Mouse (Mus musculus) left cerebral cortex, postnatal 14 days (tissue): Measurements from ENCODE around the gene Trim66. TPM values are rescaled to one million over a fixed set of nuclear protein-coding genes. Genes with fewer than 3 reads are reported as not detected.

Experiments used
- DNase-seq, 2 experiments: peaks; one replicate each; pipeline ENCODE4 v3.0.0; 2021 to 2022; ENCODE audit warnings: low spot score in 2 of 2, mixed read lengths in 1 of 2
- intact Hi-C: fragments of 180-260 bp; cut with DNase I; formaldehyde crosslinking; loops from one replicate; pipeline ENCODE4 v1.15.1; 2025
- long read RNA-seq, 2 experiments: library from polyadenylated mRNA; stranded (forward); transcript quantifications; one replicate each; pipeline ENCODE4 v2.0.0; 2021
- total RNA-seq, 2 experiments: library from RNA; stranded (reverse); gene quantifications; 2 replicates each; pipeline ENCODE4 v1.2.3; 2021

Gene Trim66
- total RNA-seq, result 10 to 100 TPM in 1 of 2 experiments, 1 to 10 TPM in 1; 8.7 to 11.0 TPM
- long read RNA-seq, experiment 1, partial matches to known transcripts, result 1 of 2 reads
- long read RNA-seq, experiment 1, other reads (novel, unspliced or antisense), result 1 of 2 reads
- long read RNA-seq, experiment 2, partial matches to known transcripts, result 0 of 2 reads
- long read RNA-seq, experiment 2, other reads (novel, unspliced or antisense), result 2 of 2 reads

DNA sequence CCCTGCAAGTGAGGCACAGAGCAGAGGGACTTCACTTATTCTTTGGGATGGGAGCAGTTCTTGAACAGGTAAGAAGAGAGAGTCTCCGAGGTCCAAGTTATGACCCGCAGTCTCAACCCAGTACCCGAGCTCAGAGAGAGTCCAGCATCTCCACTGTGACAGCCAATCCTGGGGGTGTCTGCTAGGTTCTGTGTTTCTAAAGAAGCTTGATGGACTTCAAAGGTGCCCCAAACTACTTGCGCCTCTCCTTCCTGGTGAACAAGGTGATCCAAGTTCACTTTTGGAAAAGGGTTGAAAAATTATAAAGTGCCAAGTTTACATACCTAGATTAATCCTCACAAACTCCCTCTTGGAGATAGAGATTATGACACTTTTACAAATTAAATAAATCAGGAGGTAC lies at the start of gene Trim66:
TSS of gene Trim66 (minus strand) at position 101 of the 400 bp plus-strand sequence.
- intact Hi-C loops, result no loop called here
- no peak for DNase-seq

DNA sequence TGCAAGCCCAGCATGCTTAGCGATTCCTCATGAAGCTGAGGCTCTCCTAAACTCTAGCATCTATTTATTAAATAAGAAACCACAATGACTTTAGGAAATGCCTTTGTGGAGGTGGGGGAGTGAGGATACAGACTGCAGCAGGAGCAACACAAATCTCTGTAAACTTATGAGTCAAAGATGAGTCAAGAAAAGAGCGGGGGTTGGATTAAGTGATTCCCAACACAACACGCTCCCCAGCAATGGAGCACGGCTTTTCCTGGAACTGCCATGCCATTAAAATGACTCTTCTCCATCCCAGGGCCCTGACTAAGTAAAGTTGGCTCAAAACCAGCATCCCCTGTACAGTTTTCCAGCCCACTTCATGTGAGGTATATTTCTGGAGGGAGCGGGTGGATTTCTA lies 38.8 kb upstream of the Trim66 start:
- DNase-seq, result no peak
- intact Hi-C loops, result no loop called here

DNA sequence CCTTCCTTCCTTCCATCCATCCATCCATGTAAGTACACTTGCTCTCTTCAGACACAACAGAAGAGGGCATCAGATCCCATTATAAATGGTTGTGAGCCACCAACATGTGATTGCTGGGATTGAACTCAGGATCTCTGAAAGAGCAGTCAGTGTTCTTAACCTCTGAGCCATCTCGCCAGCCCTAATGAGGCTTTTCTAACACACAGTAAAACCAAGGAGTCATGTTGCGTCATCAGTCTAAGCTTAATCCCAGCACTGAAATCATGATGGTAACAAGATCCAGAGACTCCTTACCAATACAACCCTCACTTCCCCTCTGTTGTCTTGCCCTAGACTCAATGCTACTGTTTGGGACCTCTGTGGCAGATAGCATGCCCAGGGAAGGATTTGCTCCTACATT lies 38.3 kb upstream of the Trim66 start:
- intact Hi-C loops, result no loop called here
- no peak for DNase-seq

DNA sequence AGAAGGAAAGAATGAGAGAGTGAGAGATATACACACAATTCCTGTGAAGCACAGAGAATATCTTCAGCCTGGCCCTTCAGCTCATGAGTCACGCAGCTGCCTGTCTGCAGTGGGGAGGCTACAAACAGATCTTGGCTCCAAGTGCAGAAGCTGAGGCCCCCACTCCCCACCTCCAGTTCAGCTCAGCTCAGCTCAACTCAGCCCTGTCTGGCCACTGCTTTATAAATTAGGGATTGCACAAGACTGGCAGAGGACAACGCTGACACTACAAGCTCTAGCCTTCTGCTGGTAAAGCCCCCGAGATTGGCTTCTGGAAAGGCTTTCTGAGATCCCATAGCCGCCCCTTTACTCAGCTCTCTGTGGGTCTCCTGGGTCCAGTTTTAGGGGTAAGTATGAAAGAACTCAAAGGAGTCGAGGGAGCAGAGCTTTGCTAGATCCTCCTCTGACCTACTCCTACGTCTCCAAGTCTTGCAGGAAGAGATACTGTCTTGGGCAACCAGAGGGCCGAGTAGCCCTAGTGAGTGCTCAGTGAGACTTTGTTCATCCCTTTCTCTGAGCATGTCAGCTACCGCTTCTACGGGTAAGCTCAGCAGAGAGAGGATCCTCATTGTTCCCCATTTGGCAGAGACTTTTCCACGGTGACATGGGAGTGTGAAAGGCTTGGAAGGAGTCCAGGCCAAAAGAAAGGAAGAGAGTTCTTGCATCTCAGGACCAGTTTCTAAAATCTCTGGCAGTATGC lies 37.5 kb upstream of the Trim66 start:
- intact Hi-C loops, result no loop called here
- DNase-seq, result no peak

DNA sequence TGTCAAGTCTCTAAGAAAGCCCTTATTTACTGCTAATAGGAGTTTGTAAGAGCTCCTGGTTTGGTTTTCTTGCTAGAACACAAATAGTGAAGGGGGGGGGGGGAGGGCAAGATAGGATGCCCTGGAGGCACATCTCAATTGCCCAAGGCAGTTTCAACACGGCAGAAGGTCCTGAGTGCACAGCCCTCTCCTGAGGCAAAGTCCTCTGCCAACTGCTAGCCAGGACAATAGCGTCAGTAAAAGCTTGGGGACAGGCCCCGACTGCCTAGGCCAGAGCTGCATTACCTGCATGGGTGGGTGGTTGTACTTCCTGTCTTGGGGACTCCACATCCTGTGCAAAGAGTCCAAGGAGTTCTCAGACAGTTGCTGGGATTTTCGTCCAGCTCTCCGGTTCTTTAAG lies 36.9 kb upstream of the Trim66 start:
- DNase-seq, result no peak
- intact Hi-C loops, result no loop called here

DNA sequence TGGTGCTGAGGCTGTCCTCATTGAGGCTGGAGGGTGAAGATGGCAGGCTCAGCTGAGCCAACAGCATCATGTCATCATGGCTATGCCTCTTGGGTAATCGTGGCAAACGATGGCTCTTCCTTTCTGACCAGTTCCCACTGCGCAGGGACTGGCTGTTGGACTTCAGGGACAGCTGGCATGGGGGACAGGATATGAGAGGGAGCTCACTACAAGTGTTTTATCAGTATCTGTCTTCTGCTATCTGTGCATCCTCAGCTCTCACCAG lies 34.4 kb upstream of the Trim66 start:
- no peak for DNase-seq
- intact Hi-C loops, result no loop called here

DNA sequence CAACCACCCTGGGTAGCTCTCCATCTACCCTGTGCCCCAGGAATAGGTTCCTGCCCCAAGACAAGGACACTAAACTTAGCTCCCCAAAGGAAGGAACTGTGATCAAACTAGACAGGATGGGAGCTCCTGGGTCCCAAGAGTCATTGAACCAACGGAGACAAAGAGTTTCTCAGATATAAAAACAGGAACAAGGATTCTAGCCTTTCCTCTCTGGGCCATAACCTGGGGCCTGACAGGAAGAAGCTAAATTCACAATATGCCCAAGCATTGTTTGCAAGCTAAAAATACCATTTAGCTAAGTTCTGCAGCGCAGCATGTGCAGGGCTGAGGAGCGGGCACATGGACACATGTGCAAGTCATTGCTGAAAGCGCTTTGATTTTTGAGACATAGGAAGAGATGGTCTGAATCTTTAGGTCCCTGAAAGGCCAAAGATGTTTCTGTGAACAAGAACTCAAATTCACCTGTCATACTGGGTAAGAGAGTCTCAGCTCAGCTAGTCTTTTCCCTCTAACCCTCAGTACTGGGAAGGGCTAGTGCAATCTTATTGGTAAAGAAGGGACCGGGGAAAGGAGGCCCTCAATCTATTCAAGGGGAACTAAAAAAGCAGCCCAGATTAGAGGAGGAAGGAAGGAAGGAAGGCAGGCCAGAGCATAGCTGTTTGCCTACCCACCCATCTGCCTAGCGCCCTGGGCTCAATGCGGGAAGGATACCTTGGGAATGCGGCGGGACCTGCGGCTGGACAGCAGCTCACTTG lies 33.9 kb upstream of the Trim66 start:
- intact Hi-C loops, result no loop called here
- no peak for DNase-seq

DNA sequence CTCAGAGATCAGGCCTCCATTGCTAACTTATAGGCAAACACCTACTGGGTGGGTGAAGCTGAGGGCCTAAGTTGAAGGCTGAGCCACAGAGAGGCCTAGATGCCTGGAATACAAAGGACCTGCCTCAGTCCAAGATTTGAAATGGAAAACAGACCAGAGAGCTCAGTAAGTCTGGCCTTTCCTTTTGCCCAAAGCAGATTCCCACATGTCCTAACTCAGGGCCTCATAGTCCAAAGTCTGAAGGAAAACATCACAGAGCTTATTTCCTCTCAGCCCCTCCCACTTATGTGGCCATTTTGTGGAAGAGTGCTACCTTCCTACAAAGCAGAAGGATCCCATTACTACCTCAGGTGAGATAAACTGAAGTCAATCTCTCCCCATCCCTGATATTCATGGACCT lies 33.0 kb upstream of the Trim66 start:
- intact Hi-C loops, result no loop called here
- DNase-seq, result no peak

DNA sequence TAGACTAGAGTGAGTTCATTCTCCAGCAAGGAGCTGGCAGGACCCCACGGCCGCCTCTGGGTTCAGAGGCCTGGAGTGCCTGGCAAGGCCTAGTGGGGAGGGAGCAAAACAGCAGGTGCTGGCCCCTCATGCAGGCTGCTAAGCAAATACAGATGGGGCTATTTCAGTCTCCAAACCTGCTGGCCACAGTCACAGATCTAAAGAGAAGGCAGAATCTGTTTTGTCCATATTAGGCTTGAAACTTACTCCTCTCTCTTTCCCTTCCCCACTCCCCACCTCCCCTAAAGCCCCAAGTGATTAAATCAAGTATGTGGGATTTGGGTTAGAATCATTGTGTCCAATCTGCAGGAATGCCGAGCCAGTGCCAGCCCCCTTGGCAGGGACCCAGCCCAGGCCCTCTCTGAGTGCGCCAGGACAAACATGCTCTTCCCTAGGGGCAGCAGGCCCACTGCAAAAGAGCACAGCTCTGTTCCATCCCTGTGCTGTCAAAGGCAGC lies 28.6 kb upstream of the Trim66 start:
- intact Hi-C loops, result no loop called here
- DNase-seq, result peak; percentile 46 to 54

DNA sequence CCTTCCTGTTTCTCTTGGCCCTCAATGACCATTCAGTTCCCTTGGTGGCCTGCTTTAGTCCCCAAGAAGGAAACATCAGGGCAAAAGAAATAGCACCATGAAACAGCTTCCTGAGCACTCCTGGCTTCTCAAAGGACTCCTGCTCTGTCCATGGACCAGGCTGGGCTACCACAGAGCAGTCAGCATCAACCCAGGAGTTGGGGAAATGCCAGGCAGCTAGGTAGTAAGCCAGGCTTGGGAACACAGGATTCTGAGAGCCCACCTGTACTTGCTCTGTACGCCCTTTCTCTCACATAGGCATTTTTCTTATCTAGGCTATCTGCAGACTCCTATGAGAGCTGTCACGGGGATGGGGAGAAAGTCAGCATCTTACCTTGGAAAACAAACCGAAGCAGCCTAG lies 27.0 kb upstream of the Trim66 start:
- no peak for DNase-seq
- intact Hi-C loops, result loop anchor here (5.0 kb wide), 1 partner anchor 182 kb away; no protein-coding TSS in a partner anchor

DNA sequence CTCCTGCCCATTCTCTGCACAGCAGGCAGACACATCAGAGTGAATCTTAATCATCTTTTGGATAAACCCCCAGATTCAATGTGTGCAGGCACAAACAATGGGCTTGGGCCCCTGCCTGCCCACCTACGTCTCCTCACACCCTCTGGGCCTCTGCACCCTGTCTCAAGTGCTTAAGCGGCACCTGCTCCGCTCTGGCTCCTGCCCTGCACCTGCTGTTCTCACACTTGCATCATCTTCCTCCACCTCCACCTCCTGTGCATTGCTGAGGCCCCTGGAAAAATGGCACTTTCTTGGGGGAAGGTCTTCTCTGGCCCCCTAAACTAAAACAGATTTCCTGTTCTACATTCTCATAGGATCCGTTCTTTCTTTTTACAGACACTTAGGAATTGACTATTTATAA lies 26.0 kb upstream of the Trim66 start:
- DNase-seq, result no peak
- intact Hi-C loops, result loop anchor here (5.0 kb wide), 1 partner anchor 183 kb away; no protein-coding TSS in a partner anchor

DNA sequence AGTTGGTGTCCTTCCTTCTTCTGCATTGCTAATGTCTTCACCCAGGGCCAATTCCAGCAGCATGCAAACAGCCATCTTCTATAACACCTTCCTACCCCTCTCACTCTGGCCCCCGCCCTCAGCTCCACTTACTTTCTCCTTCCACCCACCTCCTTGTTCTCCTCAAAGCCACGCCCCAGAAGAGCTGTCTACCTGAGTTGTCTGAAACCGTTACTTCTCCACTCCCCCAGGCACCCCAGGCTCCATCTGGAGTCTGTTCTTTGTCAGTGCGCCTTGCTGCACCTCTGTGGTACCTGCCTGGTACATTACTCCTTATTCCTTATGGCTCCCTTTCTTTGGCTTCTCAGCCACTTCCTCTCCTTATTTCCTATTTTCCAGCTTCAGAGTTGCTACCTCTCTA lies 25.2 kb upstream of the Trim66 start:
- intact Hi-C loops, result loop anchor here (5.0 kb wide), 1 partner anchor 184 kb away; no protein-coding TSS in a partner anchor
- no peak for DNase-seq

DNA sequence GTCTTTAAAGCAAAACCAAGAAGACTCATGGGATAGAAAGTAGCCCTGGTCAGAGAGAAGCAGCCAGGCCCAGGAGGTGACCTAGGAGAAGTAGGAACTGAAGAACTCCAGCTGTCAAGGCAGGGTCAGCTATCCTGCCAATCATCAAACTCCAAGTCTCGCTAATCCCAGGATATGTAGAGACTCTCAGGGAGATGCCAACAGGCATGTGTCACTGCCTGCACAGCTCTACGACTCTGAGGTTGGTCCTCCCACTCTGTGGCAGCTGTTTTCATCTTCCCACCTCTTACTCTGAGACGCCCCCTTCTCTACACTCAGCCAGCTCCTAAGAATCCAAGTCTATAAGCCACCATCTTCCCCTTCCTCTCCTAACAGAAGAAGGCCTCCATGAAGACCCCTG lies 24.8 kb upstream of the Trim66 start:
- intact Hi-C loops, result loop anchor here (5.0 kb wide), 1 partner anchor 185 kb away; no protein-coding TSS in a partner anchor
- DNase-seq, result no peak

DNA sequence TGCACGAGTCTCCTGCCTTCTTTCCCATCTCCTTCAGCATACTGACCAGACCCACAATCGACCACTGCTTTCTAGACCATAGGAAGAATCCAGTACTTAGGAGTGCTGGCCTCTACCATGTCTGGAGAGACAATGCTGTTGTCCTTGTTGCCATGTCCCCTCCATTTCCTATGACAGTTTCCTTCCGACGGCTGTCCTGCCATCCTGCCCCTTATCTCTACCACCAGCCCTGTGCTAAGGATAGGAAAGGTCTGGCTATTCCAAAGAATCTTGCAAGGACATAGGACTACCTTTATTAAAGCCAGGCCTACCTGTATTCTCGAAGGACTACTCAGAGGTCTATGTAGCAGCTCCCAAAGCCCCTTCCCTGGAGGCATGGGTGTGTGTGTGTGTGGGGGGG lies 23.6 kb upstream of the Trim66 start:
- intact Hi-C loops, result loop anchor here (5.0 kb wide), 1 partner anchor 186 kb away; no protein-coding TSS in a partner anchor
- no peak for DNase-seq

DNA sequence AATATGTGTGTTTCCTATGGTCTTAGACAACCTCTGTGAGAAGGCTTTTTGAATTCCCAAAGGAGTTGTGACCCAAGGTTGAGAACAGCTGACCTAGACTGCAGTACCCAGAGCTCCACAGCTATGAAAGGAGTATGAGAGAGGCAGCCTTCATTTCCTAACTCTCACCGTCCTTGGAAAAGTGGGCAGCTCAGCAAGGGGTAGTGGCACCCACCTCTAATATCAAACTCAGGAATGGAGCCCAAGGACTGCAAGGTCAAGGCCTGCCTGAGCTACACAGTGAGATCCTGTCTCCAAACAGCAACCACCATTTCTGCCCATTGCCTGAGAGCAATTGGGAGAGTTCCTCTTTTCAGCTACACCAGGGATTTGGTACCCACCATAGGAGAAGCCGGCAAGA lies 21.8 kb upstream of the Trim66 start:
- intact Hi-C loops, result loop anchor here (5.0 kb wide), 2 partner anchors 88 to 188 kb away; no protein-coding TSS in a partner anchor
- DNase-seq, result no peak

DNA sequence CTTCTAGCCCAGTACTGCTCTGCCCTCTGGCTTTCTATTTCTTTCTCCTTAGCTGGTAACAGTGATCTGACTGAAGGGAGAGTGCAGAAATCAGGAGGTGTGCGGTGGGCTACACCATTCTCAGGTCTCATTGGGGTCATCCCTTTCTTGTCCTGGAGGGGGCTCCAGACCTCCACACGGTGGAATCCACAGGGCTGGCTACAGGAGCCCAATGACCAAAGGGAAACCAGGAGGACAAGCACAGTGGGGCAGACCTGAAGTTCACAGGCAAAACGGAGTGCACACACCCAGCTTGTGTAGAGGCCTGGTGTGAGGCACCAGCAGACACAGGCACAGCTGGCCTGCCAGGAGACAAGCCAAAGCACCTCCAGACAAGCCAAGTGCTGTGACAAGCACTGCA lies 20.4 kb upstream of the Trim66 start:
- intact Hi-C loops, result loop anchor here (5.0 kb wide), 1 partner anchor 89 kb away; no protein-coding TSS in a partner anchor
- peak; percentile 49 to 53 for DNase-seq

DNA sequence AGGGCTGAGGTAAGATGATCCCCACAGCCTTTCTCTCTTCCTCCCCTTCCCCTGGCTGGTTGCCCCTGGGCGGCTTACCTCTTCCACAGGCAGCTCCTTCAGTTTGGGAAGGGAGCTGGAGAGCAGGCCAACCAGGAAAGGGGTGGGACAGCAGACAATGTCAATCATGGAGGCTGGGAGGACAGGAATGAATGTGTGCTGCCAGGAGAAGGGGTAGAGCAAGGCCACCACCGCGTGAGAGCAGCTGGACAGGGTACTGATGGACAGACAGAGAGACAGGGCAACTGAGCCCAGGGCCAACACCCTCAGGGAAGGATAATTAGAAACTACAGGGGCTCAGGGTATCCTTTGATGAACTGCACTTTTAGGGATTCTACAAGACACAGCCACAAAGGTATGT lies 19.6 kb upstream of the Trim66 start:
- no peak for DNase-seq
- intact Hi-C loops, result loop anchor here (5.0 kb wide), 1 partner anchor 90 kb away; no protein-coding TSS in a partner anchor

DNA sequence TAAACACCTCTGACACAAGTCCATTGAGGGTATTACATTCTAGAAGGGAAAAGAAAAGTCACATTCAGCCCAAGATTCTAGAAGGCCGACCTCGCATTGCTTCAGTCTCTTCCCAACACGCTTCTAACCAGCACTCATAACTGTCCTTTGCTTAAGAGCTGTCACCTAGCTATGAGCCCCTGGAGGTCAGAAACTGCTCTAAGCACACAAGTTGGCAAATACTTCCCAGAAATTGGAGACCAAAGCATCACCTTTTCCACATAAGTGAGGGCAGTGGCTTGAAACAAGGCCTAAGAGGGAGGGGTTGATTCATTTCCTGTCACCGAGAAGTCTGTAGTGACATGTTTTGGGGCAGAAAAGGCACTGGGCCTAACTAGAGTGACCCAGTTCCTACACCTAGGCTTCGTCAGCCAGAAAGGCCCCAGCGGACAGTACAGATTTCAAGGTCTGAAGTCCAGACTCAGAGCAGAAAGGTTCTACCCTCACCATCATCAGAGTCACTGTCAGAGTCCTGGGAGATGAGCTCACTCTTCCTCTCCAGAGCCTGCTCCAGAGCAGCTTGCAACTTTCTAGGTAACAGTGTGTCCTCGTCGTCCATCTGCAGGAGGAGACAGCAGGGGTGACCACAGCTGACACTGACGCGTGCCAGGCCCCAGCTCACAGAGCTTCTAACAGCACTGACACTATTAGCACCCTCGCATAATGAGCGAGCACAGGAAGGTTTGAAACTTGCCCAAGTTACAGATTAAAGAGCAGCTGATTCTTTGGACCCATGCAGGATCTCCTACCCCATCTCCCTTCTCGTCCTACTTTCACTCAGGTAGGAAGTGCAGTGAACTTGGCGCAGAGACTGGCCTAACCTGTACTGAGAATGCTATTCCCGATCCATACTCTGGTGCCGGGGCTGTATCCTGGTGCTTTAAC lies 18.1 kb upstream of the Trim66 start:
- intact Hi-C loops, result loop anchor here (5.0 kb wide), 1 partner anchor 91 kb away; no protein-coding TSS in a partner anchor

DNA sequence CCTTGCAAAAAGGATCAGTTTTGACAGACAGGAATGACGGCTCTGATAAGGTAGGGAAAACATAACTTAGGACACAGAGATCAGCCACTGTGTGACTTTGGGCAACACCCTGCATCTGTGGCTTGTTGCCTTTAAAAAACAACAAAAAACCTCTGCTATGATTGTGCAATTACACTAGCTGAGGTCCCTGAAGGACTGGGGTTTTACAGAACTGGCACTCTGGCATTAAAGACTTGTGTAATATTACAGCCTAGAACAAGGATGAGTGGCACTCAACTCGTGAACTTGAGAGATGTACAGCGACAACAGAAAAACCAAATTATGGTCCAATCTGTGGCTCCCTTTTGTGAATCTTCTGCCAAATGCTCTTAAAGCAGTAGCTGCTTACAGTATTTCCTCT lies 16.8 kb upstream of the Trim66 start:
- intact Hi-C loops, result loop anchor here (5.0 kb wide), 1 partner anchor 93 kb away; no protein-coding TSS in a partner anchor
- DNase-seq, result no peak

More for the DNA sequence above, 18.1 kb upstream of the Trim66 start:
- DNase-seq, result no peak
